Mouse (Mus musculus): Measurements from ENCODE around the gene Srsf1. TPM values are rescaled to one million over a fixed set of nuclear protein-coding genes. Genes with fewer than 3 reads are reported as not detected.
"Not testable (repeated sequence)": the region's sequence is repeated elsewhere in the genome, so short reads cannot be mapped to it uniquely, and the experiment has no call there.

Srsf1 gene
- polyA plus RNA-seq, 1 experiment from 2014 or later: 168 TPM

DNA sequence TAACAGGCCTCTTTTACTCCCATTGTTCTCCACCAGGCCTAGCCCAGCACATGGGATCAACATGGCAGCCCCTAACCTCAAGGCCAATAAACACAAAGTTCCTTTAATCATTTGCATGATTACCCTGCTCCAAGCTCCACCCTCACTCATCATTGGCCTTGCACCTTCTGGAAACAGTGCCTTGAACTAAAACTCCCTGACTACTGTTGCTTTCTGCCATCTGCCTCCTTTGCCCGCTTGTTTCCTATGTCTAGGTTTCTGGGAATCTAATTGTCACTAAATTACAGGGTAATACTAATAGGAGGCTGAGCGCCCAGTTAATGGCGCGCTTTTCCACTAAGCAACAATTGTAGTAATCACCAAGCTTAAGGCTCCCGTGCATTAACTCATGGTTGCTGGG, 15.4 kb upstream of the Srsf1 start:
- Histone ChIP-seq H3K27me3 (replicated peaks; ENCODE audit: control insufficient read depth, insufficient read depth, low read length) (no peaks in the 10 kb centered on the region), H3K36me3 (ENCODE audit: control insufficient read depth, insufficient read depth, low read length) (no peaks in the 10 kb centered on the region), H3K9me3 (ENCODE audit: control insufficient read depth, low read length) (no peaks in the 10 kb centered on the region), H3K4me2 (ENCODE audit: low read length) (no peak overlapping the region), H3K9ac (ENCODE audit: low read depth, low read length) (no peak overlapping the region), H3K4me3 (ENCODE audit: low read length) (no peak overlapping the region), H3K4me1 (ENCODE audit: control insufficient read depth, insufficient read depth, low read depth, low read length) (peaks cover 5% of the 10 kb centered on the region; the same call in 1 of the 2 replicates), H3K27ac (ENCODE audit: low read depth, low read length) (no peak overlapping the region)
- 88% methylated on average over 5 of the region's 5 CpGs for WGBS
- ATAC-seq: no peak

DNA sequence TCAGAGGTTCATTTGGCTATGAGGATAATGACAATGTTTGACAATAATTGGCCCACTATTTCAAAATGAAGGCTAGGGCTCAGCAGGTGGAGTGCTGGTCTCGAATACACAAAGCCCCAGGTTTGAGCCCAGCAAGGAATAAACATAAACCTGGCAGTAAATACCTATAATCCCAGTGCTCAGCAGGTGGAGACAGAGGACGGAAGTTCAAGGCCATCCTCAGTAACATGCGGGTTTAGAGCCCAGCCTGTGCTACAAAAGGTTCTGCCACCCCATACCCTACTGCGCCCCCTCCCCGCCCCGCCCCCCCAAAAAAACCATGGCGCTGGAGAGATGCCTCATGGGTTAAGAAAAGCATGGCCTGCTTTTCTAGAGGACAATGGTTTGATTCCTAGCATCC, 11.2 kb upstream of the Srsf1 start:
- WGBS: 73% methylated on average over 7 of the region's 7 CpGs
- Histone ChIP-seq H3K9ac (ENCODE audit: low read depth, low read length) (no peak overlapping the region), H3K27me3 (replicated peaks; ENCODE audit: control insufficient read depth, insufficient read depth, low read length) (no peaks in the 10 kb centered on the region), H3K27ac (ENCODE audit: low read depth, low read length) (no peak overlapping the region), H3K9me3 (ENCODE audit: control insufficient read depth, low read length) (no peaks in the 10 kb centered on the region), H3K4me3 (ENCODE audit: low read length) (no peak overlapping the region), H3K4me2 (ENCODE audit: low read length) (no peak overlapping the region), H3K36me3 (ENCODE audit: control insufficient read depth, insufficient read depth, low read length) (no peaks in the 10 kb centered on the region), H3K4me1 (ENCODE audit: control insufficient read depth, insufficient read depth, low read depth, low read length) (no peaks in the 10 kb centered on the region)
- no peak for ATAC-seq

DNA sequence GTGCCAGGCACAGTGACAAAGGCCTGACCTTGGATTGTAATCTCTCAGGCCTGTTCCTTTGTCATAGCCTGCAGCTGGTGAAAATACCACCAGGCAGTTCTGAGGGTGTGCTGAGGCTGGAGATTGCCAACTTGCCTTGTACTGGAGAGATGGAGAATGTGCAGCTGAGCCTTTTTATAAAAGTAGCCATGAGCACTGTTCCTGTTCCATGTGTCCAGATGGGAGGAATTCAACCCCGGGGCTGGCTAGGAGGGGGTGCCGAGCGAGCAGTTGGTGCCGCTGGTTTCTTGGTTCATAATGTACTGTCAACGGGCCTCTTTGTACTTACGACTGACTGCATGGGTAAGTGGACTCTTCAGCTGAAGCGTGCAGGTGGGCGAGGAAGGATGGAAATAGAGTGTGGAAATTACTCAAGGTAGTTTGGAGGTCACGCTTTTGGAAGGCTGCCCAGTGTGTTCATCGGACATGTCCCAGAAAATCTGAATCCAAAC, 10.4 kb upstream of the Srsf1 start:
- Histone ChIP-seq H3K4me2 (ENCODE audit: low read length) (no peak overlapping the region), H3K9ac (ENCODE audit: low read depth, low read length) (no peak overlapping the region), H3K36me3 (ENCODE audit: control insufficient read depth, insufficient read depth, low read length) (no peaks in the 10 kb centered on the region), H3K27me3 (replicated peaks; ENCODE audit: control insufficient read depth, insufficient read depth, low read length) (no peaks in the 10 kb centered on the region), H3K9me3 (ENCODE audit: control insufficient read depth, low read length) (no peaks in the 10 kb centered on the region), H3K4me3 (ENCODE audit: low read length) (no peak overlapping the region), H3K4me1 (ENCODE audit: control insufficient read depth, insufficient read depth, low read depth, low read length) (no peaks in the 10 kb centered on the region), H3K27ac (ENCODE audit: low read depth, low read length) (no peak overlapping the region)
- 61% methylated on average over 10 of the region's 10 CpGs for WGBS
- no peak for ATAC-seq

DNA sequence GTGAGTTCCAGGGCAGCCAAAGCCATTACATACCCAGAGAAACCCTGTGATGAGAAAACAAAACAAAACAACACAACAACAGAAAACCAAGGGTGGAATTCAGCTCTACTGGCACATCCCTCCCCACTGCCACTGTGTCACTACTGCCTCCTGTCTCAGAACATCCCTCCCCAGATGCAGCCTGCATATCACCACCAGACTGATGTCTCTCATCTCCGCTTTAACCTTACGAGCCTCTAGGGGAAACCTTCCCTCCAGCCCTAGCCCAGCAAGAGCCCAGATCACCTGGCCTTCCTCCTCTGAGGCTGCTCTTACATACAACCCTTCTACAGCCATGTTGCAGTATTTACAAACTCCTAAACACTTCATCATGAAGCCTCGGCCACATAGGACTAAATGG, 9.8 kb upstream of the Srsf1 start:
- Histone ChIP-seq H3K4me3 (ENCODE audit: low read length) (no peak overlapping the region), H3K36me3 (ENCODE audit: control insufficient read depth, insufficient read depth, low read length) (no peaks in the 10 kb centered on the region), H3K27ac (ENCODE audit: low read depth, low read length) (no peak overlapping the region), H3K27me3 (replicated peaks; ENCODE audit: control insufficient read depth, insufficient read depth, low read length) (no peaks in the 10 kb centered on the region), H3K4me2 (ENCODE audit: low read length) (no peak overlapping the region), H3K4me1 (ENCODE audit: control insufficient read depth, insufficient read depth, low read depth, low read length) (no peaks in the 10 kb centered on the region), H3K9me3 (ENCODE audit: control insufficient read depth, low read length) (no peaks in the 10 kb centered on the region), H3K9ac (ENCODE audit: low read depth, low read length) (no peak overlapping the region)
- 87% methylated on average over 3 of the region's 3 CpGs for WGBS
- ATAC-seq: no peak

DNA sequence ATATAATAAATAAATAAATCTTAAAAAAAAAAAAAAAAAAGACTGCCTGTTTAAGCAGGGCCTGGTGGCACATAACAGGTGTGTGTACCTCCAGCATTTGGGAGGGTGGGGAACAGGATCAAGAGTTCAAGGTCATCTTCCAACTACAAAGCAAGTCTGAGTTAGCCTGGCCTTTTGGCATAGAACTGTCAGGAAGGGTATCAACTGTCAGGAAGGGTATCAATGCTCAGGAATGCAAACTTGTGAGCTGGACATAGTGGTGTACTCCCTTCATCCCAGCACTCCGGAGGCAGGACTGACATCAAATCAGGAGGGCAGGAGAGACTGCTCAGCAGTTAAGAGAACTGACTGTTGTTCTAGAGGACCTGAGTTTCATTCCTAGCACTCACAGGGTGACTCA, 8.1 kb upstream of the Srsf1 start:
- no peak overlapping the region for H3K27ac ChIP-seq (ENCODE audit: low read depth, low read length)
- no peaks in the 10 kb centered on the region for H3K36me3 ChIP-seq (ENCODE audit: control insufficient read depth, insufficient read depth, low read length)
- ATAC-seq: no peak
- no peak overlapping the region for H3K4me2 ChIP-seq (ENCODE audit: low read length)
- no peaks in the 10 kb centered on the region for H3K4me1 ChIP-seq (ENCODE audit: control insufficient read depth, insufficient read depth, low read depth, low read length)
- H3K9me3 ChIP-seq (ENCODE audit: control insufficient read depth, low read length): no peaks in the 10 kb centered on the region
- no peak overlapping the region for H3K9ac ChIP-seq (ENCODE audit: low read depth, low read length)
- 95% methylated on average over 1 of the region's 1 CpGs for WGBS
- H3K27me3 ChIP-seq (replicated peaks; ENCODE audit: control insufficient read depth, insufficient read depth, low read length): no peaks in the 10 kb centered on the region
- no peak overlapping the region for H3K4me3 ChIP-seq (ENCODE audit: low read length)

DNA sequence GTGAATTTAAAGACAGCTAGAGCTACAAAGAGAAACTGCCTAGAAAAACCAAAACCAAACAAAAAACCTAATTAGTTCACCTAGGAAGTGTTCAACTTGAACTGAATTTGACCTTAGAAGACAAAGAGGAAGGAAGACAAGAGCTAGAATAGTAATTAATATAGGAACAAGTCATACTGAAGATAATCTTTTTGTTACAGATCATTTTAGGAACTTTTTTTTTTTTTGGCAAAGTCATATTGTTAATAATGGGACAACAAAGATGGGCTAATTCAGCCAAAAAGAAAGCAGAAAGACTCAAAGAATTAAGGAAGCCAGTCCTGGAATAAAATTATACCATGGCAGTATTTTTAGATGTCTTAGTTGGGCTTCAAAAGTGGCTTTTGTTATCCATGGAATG, 2.9 kb upstream of the Srsf1 start:
- H3K4me1 ChIP-seq (ENCODE audit: control insufficient read depth, insufficient read depth, low read depth, low read length): peaks cover 17% of the 10 kb centered on the region
- no peak overlapping the region for H3K9ac ChIP-seq (ENCODE audit: low read depth, low read length)
- no peak overlapping the region for H3K4me2 ChIP-seq (ENCODE audit: low read length)
- H3K27ac ChIP-seq (ENCODE audit: low read depth, low read length): no peak overlapping the region
- no peaks in the 10 kb centered on the region for H3K9me3 ChIP-seq (ENCODE audit: control insufficient read depth, low read length)
- H3K36me3 ChIP-seq (ENCODE audit: control insufficient read depth, insufficient read depth, low read length): no peaks in the 10 kb centered on the region
- no peak for ATAC-seq
- no peak overlapping the region for H3K4me3 ChIP-seq (ENCODE audit: low read length)
- no peaks in the 10 kb centered on the region for H3K27me3 ChIP-seq (replicated peaks; ENCODE audit: control insufficient read depth, insufficient read depth, low read length)

DNA sequence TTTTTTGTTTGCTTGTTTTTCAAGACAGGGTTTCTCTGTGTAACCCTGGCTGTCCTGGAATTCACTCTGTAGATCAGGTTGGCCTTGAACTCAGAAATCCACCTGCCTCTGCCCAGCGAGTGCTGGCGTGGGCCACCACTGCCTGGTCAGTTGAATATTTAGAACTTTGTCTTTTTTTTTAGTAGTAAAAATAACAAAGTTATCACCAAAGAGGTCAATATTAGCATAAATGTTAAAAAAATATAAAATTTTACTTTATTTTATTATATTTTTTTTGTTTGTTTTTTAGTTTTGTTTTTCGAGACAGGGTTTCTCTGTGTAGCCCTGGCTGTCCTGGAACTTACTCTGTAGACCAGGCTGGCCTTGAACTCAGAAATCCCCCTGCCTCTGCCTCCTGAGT, 2.0 kb upstream of the Srsf1 start:
- H3K27ac ChIP-seq (ENCODE audit: low read depth, low read length); ATAC-seq; H3K36me3 ChIP-seq (ENCODE audit: control insufficient read depth, insufficient read depth, low read length); H3K4me2 ChIP-seq (ENCODE audit: low read length); H3K4me3 ChIP-seq (ENCODE audit: low read length); H3K9ac ChIP-seq (ENCODE audit: low read depth, low read length); H3K9me3 ChIP-seq (ENCODE audit: control insufficient read depth, low read length); H3K27me3 ChIP-seq (replicated peaks; ENCODE audit: control insufficient read depth, insufficient read depth, low read length): not testable (repeated sequence)
- 95% methylated on average over 3 of the region's 3 CpGs for WGBS
- peaks cover 25% of the 10 kb centered on the region for H3K4me1 ChIP-seq (ENCODE audit: control insufficient read depth, insufficient read depth, low read depth, low read length)

DNA sequence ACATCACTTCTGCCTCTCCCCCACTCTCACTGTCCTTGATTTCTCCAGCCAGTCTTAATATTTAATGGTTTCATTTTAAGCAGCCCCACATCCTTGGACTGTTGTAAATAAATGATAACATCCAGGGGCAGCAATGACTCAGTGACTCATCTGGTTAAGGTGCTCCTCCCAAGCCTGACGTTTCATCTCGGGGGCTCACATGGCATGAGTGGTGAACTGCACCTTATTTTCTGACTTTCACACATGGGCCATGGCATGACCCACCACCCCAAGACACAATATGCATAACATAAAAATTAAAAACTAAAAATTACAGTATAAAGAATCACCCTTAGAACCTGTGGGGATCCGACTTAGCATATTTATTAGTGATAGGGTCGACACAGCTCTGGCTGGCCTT, 1.3 kb upstream of the Srsf1 start:
- no peak overlapping the region for H3K4me3 ChIP-seq (ENCODE audit: low read length)
- H3K27me3 ChIP-seq (replicated peaks; ENCODE audit: control insufficient read depth, insufficient read depth, low read length): no peaks in the 10 kb centered on the region
- H3K4me2 ChIP-seq (ENCODE audit: low read length): peak overlapping the region; percentile 68
- H3K9ac ChIP-seq (ENCODE audit: low read depth, low read length): no peak overlapping the region
- no peak overlapping the region for H3K27ac ChIP-seq (ENCODE audit: low read depth, low read length)
- no peaks in the 10 kb centered on the region for H3K9me3 ChIP-seq (ENCODE audit: control insufficient read depth, low read length)
- no peak for ATAC-seq
- H3K36me3 ChIP-seq (ENCODE audit: control insufficient read depth, insufficient read depth, low read length): 0 out of 2 replicates have a peak, but pooled peaks cover 2% of the 10 kb centered on the region
- 95% methylated on average over 4 of the region's 4 CpGs for WGBS
- H3K4me1 ChIP-seq (ENCODE audit: control insufficient read depth, insufficient read depth, low read depth, low read length): peaks cover 30% of the 10 kb centered on the region

DNA sequence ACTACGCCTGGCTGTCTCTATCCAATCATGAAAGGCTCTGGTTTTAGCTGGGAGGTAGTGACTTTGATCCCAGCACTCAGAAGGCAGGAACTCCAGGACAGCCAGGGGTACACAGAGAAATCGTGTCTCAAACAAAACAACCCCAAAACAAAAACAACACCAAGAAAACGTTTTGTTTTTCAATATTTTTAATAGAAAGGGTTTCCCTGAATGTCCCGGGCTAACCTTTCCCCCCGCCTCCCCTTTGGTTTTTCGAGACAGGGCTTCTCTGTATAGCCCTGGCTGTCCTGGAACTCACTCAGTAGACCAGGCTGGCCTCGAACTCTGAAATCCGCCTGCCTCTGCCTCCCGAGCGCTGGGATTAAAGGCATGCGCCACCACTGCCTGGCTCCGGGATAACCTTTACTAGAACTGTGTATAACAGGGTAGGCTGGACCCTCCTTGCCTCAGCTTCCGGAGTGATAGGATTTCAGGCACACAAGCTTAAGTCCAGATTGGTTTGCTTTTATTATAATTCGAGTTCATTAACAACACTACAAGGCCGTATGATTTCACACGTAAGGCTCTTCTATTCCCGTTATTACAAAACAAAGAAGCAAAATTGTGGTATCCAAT, 743 bp upstream of the Srsf1 start:
- Histone ChIP-seq H3K27me3 (replicated peaks; ENCODE audit: control insufficient read depth, insufficient read depth, low read length) (no peaks in the 10 kb centered on the region), H3K9ac (ENCODE audit: low read depth, low read length) (peak overlapping the region; percentile 78), H3K4me3 (ENCODE audit: low read length) (peak overlapping the region; percentile 97), H3K36me3 (ENCODE audit: control insufficient read depth, insufficient read depth, low read length) (0 out of 2 replicates have a peak, but pooled peaks cover 2% of the 10 kb centered on the region), H3K4me2 (ENCODE audit: low read length) (peak overlapping the region; percentile 68), H3K9me3 (ENCODE audit: control insufficient read depth, low read length) (no peaks in the 10 kb centered on the region), H3K4me1 (ENCODE audit: control insufficient read depth, insufficient read depth, low read depth, low read length) (peaks cover 32% of the 10 kb centered on the region), H3K27ac (ENCODE audit: low read depth, low read length) (peak overlapping the region; percentile 99)
- 58% methylated on average over 17 of the region's 17 CpGs for WGBS
- no peak for ATAC-seq
